Mouse (Mus musculus): Measurements from ENCODE around the gene Cachd1. TPM values are rescaled to one million over a fixed set of nuclear protein-coding genes. Genes with fewer than 3 reads are reported as not detected.

The Cachd1 gene
- total and polyA plus RNA-seq, 2 experiments: 0.46 to 1.1 TPM

DNA sequence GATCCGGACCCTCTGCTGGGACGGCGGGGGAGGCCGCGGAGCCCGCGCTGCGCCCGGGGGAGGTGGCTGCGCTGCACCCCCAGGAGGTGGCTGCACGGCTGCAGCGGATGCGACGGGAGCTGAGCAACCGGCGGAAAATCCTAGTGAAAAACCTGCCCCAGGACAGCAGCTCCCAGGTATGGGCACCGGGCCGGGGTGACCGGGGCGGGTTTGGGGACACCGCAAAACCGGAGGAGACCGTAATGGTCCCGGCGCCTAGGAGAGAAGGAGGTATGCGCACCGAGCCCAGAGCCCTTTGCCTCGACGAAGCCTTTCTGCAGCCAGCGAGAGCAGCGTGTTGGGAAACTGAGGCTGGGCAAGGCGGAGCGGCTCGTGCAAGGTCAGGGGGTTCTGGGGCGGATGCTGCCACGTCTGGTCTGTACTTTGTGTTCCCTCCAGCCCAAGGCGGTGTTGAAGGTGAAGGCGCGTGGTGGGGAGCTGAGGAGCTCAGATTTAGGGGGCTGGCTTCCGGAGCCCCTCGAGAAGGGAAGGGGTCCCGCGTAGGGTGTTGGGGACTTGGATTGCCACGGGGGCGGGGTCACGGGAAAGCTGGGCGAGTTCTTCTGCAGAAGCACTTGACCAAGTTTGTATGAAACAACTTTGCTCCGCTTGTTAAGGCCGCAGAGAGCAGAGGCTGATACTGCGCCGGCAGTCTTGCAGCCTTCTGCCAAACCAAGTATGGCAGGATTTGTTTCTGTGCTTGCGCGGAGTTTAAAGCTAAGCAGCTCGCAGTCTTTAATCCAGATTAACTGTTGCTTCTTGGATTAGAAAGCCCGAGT is 292.9 kb downstream of the Cachd1 start:
- DNase-seq (ENCODE audit: extremely low read depth, low read depth, low spot score): no peak
- Histone ChIP-seq H3K4me3 (ENCODE audit: insufficient read depth, low read depth, low read length) (peak overlapping the region; percentile 44), H3K27ac (replicated peaks; ENCODE audit: insufficient read depth, low read depth, low read length) (no peak overlapping the region), H3K36me3 (ENCODE audit: control insufficient read depth, insufficient read depth, low read length) (no peaks in the 10 kb centered on the region), H3K79me2 (ENCODE audit: control insufficient read depth, insufficient read depth, low read length) (no peaks in the 10 kb centered on the region), H3K4me1 (ENCODE audit: control insufficient read depth, insufficient read depth, low read length) (no peaks in the 10 kb centered on the region), H3K9ac (ENCODE audit: low read depth, low read length) (peak overlapping the region; percentile 43), H3K27me3 (ENCODE audit: control insufficient read depth, insufficient read depth, low read length) (peaks cover 10% of the 10 kb centered on the region)
- WGBS: 4% methylated on average over 55 of the region's 55 CpGs
- TF ChIP-seq CTCF (IDR thresholded peaks at IDR 0.05; ENCODE audit: low read depth, low read length) (no peak), POLR2A (IDR thresholded peaks at IDR 0.05; ENCODE audit: extremely low read depth, insufficient read depth, low read length) (no peak)

DNA sequence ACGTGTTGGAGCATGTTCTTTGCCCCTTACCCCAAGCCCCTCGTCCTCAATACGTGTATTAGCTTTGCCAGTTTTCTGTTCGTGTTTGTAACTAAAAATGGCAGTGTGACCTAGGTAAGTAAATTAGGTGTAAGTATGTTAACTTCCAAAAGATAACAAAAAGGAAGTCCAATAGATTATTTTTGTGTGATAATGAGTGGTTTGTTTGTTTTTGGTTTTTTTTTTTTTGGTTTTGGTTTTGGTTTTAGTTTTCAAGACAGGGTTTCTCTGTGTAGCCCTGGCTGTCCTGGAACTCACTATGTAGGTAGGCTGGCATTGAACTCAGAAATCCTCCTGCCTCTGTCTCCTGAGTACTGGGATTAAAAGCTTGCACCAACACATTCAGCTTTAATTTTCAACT is 295.1 kb downstream of the Cachd1 start:
- Histone ChIP-seq H3K4me1 (ENCODE audit: control insufficient read depth, insufficient read depth, low read length) (no peaks in the 10 kb centered on the region), H3K27me3 (ENCODE audit: control insufficient read depth, insufficient read depth, low read length) (peaks cover 10% of the 10 kb centered on the region), H3K79me2 (ENCODE audit: control insufficient read depth, insufficient read depth, low read length) (no peaks in the 10 kb centered on the region), H3K4me3 (ENCODE audit: insufficient read depth, low read depth, low read length) (no peak overlapping the region), H3K27ac (replicated peaks; ENCODE audit: insufficient read depth, low read depth, low read length) (no peak overlapping the region), H3K9ac (ENCODE audit: low read depth, low read length) (no peak overlapping the region), H3K36me3 (ENCODE audit: control insufficient read depth, insufficient read depth, low read length) (no peaks in the 10 kb centered on the region)
- DNase-seq (ENCODE audit: extremely low read depth, low read depth, low spot score): no peak
- WGBS: 52% methylated on average over 4 of the region's 4 CpGs
- TF ChIP-seq POLR2A (IDR thresholded peaks at IDR 0.05; ENCODE audit: extremely low read depth, insufficient read depth, low read length) (no peak), CTCF (IDR thresholded peaks at IDR 0.05; ENCODE audit: low read depth, low read length) (no peak)

DNA sequence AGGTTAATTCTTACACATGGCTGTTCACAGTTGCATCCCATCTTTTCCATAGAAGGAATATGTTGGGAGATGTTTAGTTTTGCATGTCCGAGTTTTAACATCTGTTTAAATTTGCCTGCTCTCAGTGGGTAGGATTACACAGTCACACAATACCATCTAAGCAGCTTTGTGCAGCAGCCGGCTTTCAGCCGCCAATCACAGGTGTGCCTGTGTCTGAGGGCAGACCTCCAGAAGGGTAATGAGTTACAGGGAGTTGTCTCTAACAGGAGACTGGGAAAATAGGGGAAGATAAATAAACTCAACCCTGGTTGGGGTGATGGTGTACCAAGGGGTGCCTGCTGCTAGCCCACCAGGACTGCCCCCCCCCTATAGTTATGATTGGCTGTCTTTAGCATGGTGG is 299.9 kb downstream of the Cachd1 start:
- WGBS: 34% methylated on average over 3 of the region's 3 CpGs
- Histone ChIP-seq H3K4me1 (ENCODE audit: control insufficient read depth, insufficient read depth, low read length) (no peaks in the 10 kb centered on the region), H3K4me3 (ENCODE audit: insufficient read depth, low read depth, low read length) (no peak overlapping the region), H3K79me2 (ENCODE audit: control insufficient read depth, insufficient read depth, low read length) (no peaks in the 10 kb centered on the region), H3K9ac (ENCODE audit: low read depth, low read length) (no peak overlapping the region), H3K27me3 (ENCODE audit: control insufficient read depth, insufficient read depth, low read length) (peaks cover 7% of the 10 kb centered on the region; the same call in 1 of the 2 replicates), H3K36me3 (ENCODE audit: control insufficient read depth, insufficient read depth, low read length) (no peaks in the 10 kb centered on the region), H3K27ac (replicated peaks; ENCODE audit: insufficient read depth, low read depth, low read length) (no peak overlapping the region)
- TF ChIP-seq POLR2A (IDR thresholded peaks at IDR 0.05; ENCODE audit: extremely low read depth, insufficient read depth, low read length) (no peak), CTCF (IDR thresholded peaks at IDR 0.05; ENCODE audit: low read depth, low read length) (no peak)
- DNase-seq (ENCODE audit: extremely low read depth, low read depth, low spot score): no peak

Other genes with a start within 250 kb of the Cachd1 start
- gene Gm10577, start 244.0 kb downstream of the Cachd1 start, total RNA-seq (2014; rRNA removed): not detected in 2 replicates
- gene Gm10577, start 244.0 kb downstream of the Cachd1 start, polyA plus RNA-seq (2012; rRNA removed): not detected in 2 replicates